Mouse (Mus musculus): ENCODE measurements at regions not wholly inside any gene's neighbourhood (a gene's known extent, or its start where the extent isn't known, plus 50 kb on each side); places are given as distances from the start of the nearest gene placed in this dataset.

DNA sequence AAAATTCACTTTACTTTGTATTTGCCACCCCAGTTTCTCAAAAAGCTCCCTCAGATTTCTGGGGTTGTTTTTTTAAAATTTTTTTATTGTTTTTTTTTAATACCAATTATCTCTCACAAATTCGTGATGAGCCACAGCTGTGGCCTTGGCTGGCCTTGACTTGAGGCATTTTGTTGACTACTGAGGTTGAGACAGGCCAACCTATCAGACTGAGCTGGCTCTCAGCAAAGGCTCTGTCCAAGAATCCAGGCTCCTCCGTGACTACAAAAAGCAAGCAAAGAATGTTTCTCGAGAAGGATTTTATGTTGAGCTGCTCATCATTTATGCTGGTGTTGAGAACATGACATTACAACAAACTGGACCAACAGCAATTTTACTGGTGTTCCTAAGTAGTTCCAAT is 244.6 kb upstream of the Rasgrp1 start:
- TF ChIP-seq CTCF (IDR thresholded peaks at IDR 0.05; ENCODE audit: low read depth, low read length) (no peak), GATA2 (IDR thresholded peaks at IDR 0.05; ENCODE audit: borderline replicate concordance, low read depth, low read length) (no peak)

Measured in G1E (cell line).